Mouse (Mus musculus) stomach, embryonic 15.5 days (tissue): ENCODE results near the gene Znrf2. TPM values are rescaled to one million over a fixed set of nuclear protein-coding genes. Genes with fewer than 3 reads are reported as not detected.
"Not testable (repeated sequence)": the region's sequence is repeated elsewhere in the genome, so short reads cannot be mapped to it uniquely, and the experiment has no call there.

Experiments
- ATAC-seq: fragments of 200-750 bp; cut with Nextera tagmentation; 2 replicates; pipeline ENCODE4 v1.8.0; 2017; ENCODE audit warnings: low read depth, moderate number of reproducible peaks, moderate TSS enrichment; ENCODE audit not compliant: insufficient read depth, low FRiP score
- H3K27ac ChIP-seq: fragments of 300-500 bp; sonication (generic); 2 replicates; pipeline ENCODE4 v1.5.1; 2015; ENCODE audit warnings: mild to moderate bottlenecking, inconsistent platforms
- H3K27me3 ChIP-seq: fragments of 300-500 bp; sonication (generic); replicated peaks from 2 replicates; pipeline ENCODE4 v1.6.1; 2015; ENCODE audit warnings: inconsistent platforms
- H3K36me3 ChIP-seq: fragments of 300-500 bp; sonication (generic); 2 replicates; pipeline ENCODE4 v1.6.1; 2015; ENCODE audit warnings: inconsistent platforms
- H3K4me1 ChIP-seq: fragments of 300-500 bp; sonication (generic); 2 replicates; pipeline ENCODE4 v1.6.1; 2015; ENCODE audit warnings: inconsistent platforms
- H3K4me2 ChIP-seq: fragments of 300-500 bp; sonication (generic); 2 replicates; pipeline ENCODE4 v1.6.1; 2015; ENCODE audit warnings: mild to moderate bottlenecking, inconsistent platforms
- H3K4me3 ChIP-seq: fragments of 300-500 bp; sonication (generic); replicated peaks from 2 replicates; pipeline ENCODE4 v1.5.1; 2015; ENCODE audit warnings: inconsistent platforms
- H3K9ac ChIP-seq: fragments of 300-500 bp; sonication (generic); 2 replicates; pipeline ENCODE4 v1.6.1; 2015; ENCODE audit warnings: inconsistent platforms
- H3K9me3 ChIP-seq: fragments of 300-500 bp; sonication (generic); 2 replicates; pipeline ENCODE4 v1.6.1; 2016; ENCODE audit warnings: inconsistent platforms
- WGBS: fragments of 180-500 bp; shearing (Covaris S2); methylation state at CpG from one replicate; pipeline ENCODE4 v1.1.7; 2015; 5-methylcytosine and 5-hydroxymethylcytosine counted together
- polyA plus RNA-seq: library from polyadenylated mRNA; unstranded; fragments of >200 nt; fragmentation: Nextera tagmentation; extraction: Ambion mirVana; gene quantifications from 2 replicates; pipeline ENCODE4 v1.2.1, GENCODE M21; 2015

Gene Znrf2
- polyA plus RNA-seq, 1 experiment from 2014 or later = 5.3 TPM

DNA sequence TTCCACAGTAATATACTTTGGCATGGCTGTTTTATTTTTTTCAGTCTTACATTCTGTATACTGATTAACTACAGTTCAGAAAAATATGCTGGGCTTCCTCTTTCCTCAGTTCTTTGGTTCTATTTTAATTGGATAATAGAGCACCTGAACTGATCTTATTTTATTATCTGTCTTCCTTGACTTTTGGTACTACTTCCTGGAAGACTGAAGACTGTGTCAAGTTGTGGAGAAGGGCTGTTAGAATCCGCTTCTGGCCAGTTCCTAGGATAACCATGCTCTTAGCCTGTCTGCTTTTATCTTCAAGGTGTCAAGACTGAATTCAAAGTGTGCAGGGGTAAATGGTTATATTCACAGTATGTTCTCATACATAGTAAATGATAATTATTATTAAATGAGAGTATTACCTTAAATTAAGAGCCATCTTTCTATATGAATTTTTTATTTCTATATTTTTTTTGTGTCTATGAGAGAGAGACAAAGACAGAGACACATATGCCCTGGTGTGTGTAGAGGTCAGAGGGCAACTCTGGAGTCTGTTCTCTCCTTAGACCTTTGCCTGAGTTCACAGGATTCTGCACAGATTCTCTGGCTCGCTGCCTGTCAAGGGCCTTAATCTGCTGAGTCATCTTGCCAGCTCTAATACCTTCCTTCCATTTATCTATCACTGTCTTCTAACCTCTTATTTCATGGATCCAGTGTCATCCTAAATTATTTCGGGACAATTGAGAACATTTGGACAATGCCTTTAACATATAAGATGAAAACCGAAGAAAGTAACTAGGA lies 39.3 kb downstream of the Znrf2 start:
- H3K9ac ChIP-seq = no peak overlapping the region
- H3K36me3 ChIP-seq = no peaks in the 10 kb centered on the region
- ATAC-seq = no peak
- no peaks in the 10 kb centered on the region for H3K27me3 ChIP-seq
- H3K4me1 ChIP-seq = peaks cover 3% of the 10 kb centered on the region; the same call in 1 of the 2 replicates
- no peaks in the 10 kb centered on the region for H3K9me3 ChIP-seq
- H3K27ac ChIP-seq = no peak overlapping the region
- H3K4me3 ChIP-seq = no peak overlapping the region
- 64% methylated on average over 4 of the region's 4 CpGs for WGBS
- H3K4me2 ChIP-seq = no peak overlapping the region

DNA sequence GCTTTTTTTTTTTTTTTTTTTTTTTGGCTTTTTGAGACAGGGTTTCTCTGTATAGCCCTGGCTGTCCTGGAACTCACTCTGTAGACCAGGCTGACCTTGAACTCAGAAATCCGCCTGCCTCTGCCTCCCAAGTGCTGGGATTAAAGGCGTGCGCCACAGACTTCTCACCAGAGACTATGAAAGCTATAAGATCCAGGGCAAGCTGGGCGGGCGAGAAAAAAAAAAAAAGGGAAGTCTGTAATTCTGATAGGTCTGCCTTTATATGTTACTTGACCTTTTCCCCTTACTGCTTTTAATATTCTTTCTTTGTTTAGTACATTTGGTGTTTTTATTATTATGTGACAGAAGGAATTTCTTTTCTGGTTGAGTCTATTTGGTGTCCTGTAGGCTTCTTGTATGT lies 42.4 kb downstream of the Znrf2 start:
- not testable (repeated sequence) for H3K9ac ChIP-seq, H3K36me3 ChIP-seq, H3K9me3 ChIP-seq, H3K4me1 ChIP-seq, H3K4me3 ChIP-seq, H3K27ac ChIP-seq, H3K4me2 ChIP-seq, ATAC-seq, H3K27me3 ChIP-seq
- 89% methylated on average over 5 of the region's 5 CpGs for WGBS

DNA sequence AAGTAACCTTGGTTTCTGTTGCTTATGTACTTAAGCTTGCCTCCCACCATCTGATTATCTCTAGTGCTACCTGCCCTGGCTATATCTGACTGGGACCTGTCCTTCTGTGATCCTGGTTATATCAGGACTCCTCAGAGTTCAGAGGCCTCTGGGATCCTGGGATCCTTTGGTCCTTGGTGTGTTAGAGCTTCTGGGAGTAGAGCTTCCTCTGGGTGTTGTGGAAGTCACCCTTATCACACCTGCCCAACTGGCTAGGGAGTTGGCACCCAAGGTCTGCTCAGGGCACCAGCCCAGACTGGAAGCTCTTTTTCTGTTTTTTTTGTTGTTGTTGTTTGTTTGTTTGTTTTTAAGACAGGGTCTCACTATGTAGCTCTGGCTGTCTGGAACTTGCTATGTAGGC lies 43.5 kb downstream of the Znrf2 start:
- no peak overlapping the region for H3K4me2 ChIP-seq
- no peaks in the 10 kb centered on the region for H3K36me3 ChIP-seq
- H3K27ac ChIP-seq = no peak overlapping the region
- H3K4me3 ChIP-seq = no peak overlapping the region
- no peak for ATAC-seq
- no peak overlapping the region for H3K9ac ChIP-seq
- H3K9me3 ChIP-seq = no peaks in the 10 kb centered on the region
- H3K4me1 ChIP-seq = no peaks in the 10 kb centered on the region
- no peaks in the 10 kb centered on the region for H3K27me3 ChIP-seq

DNA sequence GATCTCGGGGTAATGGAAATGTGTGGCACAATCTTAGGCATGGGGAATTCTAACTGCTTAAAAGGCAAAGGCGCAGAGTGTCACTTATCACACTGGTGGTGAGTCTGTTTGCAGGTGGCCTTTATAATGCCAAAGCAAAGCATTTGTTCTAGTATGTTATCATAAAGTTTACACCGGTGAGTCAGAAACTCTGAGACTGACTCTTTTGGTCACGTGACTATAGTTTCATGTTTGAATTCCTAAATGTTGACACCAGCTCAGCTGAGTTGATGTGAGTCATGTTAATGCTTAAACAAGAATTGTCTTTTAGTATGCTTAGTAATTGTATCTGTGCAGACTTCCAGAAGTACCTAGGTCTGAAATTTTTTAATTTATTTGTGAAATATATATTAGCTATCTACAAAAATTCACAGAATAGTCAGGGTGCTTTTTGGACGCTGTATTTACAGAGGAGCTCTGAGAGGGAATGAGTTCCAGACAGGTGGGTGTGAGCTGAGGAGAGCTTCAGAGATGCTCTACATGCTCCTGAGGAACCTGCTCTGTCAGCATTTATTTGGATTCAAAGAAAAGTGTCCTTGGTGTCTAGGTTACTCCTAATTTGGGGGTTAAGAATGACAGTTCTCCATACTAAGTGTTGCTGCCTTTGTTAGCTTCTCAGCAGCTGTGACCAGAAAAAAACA lies 50.2 kb downstream of the Znrf2 start:
- no peaks in the 10 kb centered on the region for H3K27me3 ChIP-seq
- no peak overlapping the region for H3K4me3 ChIP-seq
- no peak overlapping the region for H3K9ac ChIP-seq
- H3K36me3 ChIP-seq = no peaks in the 10 kb centered on the region
- ATAC-seq = peak; percentile 65
- H3K9me3 ChIP-seq = no peaks in the 10 kb centered on the region
- peak overlapping the region; percentile 33 for H3K27ac ChIP-seq
- H3K4me2 ChIP-seq = no peak overlapping the region
- H3K4me1 ChIP-seq = no peaks in the 10 kb centered on the region
- WGBS = 57% methylated on average over 5 of the region's 5 CpGs

DNA sequence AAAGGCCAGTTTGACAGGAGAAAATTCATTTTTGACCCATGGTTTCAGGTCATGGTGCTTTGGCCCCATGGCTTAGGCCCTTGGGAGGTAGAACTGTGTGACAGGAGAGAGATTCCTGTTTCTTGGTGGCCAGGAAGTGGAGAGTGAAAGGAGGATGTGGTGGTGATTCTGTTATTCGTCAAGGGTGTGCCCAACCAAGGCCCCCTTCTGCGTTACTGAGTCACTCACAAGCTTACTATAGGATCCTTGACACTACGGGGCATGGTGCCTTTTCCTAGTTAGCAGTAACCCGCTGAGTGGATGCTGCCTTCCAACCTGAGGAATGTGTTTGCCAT lies 50.7 kb downstream of the Znrf2 start:
- Histone ChIP-seq H3K4me1 (no peaks in the 10 kb centered on the region), H3K4me2 (no peak overlapping the region), H3K27ac (no peak overlapping the region), H3K4me3 (no peak overlapping the region), H3K36me3 (no peaks in the 10 kb centered on the region), H3K9ac (no peak overlapping the region), H3K9me3 (no peaks in the 10 kb centered on the region), H3K27me3 (no peaks in the 10 kb centered on the region)
- ATAC-seq = no peak
- WGBS = 42% methylated on average over 4 of the region's 4 CpGs

DNA sequence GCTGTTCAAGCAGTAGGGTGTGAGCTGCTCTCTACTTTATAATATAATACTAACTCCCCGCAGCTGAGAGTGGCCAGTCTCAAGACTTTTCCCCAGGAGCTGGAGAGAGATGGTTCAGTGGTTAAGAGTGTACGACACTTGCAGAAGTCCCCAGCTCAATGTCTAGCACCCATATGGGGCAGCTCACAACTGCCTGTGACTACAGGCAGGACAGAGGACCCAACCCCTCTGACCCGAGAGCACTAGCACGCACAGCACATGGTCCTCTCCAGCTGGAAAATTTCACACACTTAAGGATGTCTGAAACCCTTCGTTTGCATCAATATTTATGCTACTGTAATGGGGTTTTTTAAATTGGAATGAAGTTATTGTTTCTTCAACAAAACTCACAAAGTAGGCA lies 56.3 kb downstream of the Znrf2 start:
- Histone ChIP-seq H3K9ac (no peak overlapping the region), H3K4me1 (peaks cover 8% of the 10 kb centered on the region; the same call in 1 of the 2 replicates), H3K4me3 (no peak overlapping the region), H3K27me3 (no peaks in the 10 kb centered on the region), H3K27ac (no peak overlapping the region), H3K4me2 (no peak overlapping the region), H3K9me3 (no peaks in the 10 kb centered on the region), H3K36me3 (no peaks in the 10 kb centered on the region)
- 51% methylated on average over 5 of the region's 5 CpGs for WGBS
- ATAC-seq = peak; percentile 47; the same call in 1 of the 2 replicates

DNA sequence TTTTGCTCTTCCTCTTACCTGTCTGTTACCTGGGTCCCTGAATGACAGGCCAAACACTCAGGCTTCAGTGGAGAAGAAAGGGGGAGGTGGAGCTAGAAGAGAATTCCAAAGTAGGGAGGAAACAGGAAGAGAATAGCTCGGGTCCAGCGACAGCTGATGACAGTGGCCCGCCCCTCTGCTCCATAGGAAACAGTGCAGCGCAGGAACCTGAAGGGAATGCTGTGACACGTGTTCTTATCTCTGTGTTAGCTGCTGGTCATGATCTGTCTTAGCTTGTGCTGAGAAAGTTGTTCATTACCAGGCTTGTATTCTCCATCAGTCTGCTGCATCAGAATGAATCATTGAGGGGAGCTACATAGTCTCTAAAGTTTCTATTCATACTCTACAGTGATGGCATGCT lies 60.1 kb downstream of the Znrf2 start:
- Histone ChIP-seq H3K4me2 (no peak overlapping the region), H3K27me3 (no peaks in the 10 kb centered on the region), H3K4me1 (peaks cover 8% of the 10 kb centered on the region; the same call in 1 of the 2 replicates), H3K9me3 (no peaks in the 10 kb centered on the region), H3K9ac (no peak overlapping the region), H3K36me3 (no peaks in the 10 kb centered on the region), H3K27ac (no peak overlapping the region), H3K4me3 (no peak overlapping the region)
- WGBS = 32% methylated on average over 5 of the region's 5 CpGs
- no peak for ATAC-seq

DNA sequence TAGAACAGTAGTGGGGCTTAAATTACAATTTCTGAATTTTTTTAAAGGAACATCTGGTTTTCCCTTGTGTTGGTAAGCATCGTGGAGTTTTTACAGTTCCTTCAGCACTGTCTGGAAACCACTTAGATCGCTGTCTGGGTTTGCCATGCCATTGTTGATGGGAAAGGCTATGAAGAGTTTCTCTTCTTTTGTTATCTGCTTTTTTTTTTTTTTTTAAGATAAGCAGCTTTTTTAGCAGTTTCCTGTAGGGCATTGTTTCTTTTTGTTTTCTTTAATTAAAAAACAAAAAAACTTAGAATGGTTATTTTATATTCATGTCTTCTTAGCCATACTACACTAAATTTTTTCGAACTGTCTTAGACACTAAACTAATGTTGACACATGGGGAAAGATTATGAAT lies 60.9 kb downstream of the Znrf2 start:
- 82% methylated on average over 3 of the region's 3 CpGs for WGBS
- Histone ChIP-seq H3K4me3 (no peak overlapping the region), H3K9me3 (no peaks in the 10 kb centered on the region), H3K4me1 (peaks cover 8% of the 10 kb centered on the region; the same call in 1 of the 2 replicates), H3K36me3 (no peaks in the 10 kb centered on the region), H3K9ac (no peak overlapping the region), H3K27ac (no peak overlapping the region), H3K4me2 (no peak overlapping the region), H3K27me3 (no peaks in the 10 kb centered on the region)
- ATAC-seq = no peak

DNA sequence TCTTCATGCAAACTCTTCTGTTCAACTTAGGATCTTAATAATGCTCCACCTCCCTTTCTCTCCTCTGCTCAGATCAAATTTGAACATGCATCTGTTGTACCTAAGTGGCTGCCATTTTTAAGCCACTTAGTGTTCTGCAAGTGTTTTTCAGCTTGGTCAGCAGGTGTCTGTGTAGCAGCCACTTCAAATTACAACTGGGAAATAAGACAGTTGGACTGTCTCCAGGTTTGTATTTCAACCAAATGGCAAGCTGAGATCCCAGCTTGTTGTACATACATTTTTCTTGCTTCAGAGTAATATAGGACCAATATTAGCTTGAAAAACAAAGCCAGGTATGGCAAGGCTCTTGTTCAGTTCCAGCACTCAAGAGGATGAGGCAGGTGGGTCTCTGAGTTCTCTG lies 61.8 kb downstream of the Znrf2 start:
- Histone ChIP-seq H3K4me3 (no peak overlapping the region), H3K4me2 (no peak overlapping the region), H3K27me3 (no peaks in the 10 kb centered on the region), H3K4me1 (peaks cover 4% of the 10 kb centered on the region; the same call in 1 of the 2 replicates), H3K27ac (no peak overlapping the region), H3K36me3 (no peaks in the 10 kb centered on the region), H3K9ac (no peak overlapping the region), H3K9me3 (no peaks in the 10 kb centered on the region)
- no peak for ATAC-seq

DNA sequence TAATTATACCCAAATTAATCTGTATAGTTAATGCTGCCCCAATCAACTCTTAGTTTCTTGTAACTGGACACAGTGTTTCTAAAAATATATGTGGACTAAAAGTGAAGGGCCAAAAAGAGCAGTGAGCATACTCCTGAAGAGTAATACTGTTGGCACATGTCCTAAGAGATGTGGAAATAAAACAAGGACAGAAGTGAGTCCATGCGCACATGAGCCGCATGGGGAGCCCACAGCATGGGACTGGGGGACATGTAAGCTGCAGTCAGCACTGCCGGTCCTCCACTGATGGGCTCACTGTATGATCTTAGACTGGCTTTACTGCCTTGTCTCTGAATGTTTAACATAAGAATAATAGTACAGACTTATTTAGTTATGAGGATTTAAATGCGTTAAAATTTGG lies 63.4 kb downstream of the Znrf2 start:
- WGBS = 86% methylated on average over 4 of the region's 4 CpGs
- Histone ChIP-seq H3K27ac (no peak overlapping the region), H3K9ac (no peak overlapping the region), H3K4me2 (no peak overlapping the region), H3K9me3 (no peaks in the 10 kb centered on the region), H3K4me3 (no peak overlapping the region), H3K36me3 (no peaks in the 10 kb centered on the region), H3K27me3 (no peaks in the 10 kb centered on the region), H3K4me1 (peaks cover 4% of the 10 kb centered on the region; the same call in 1 of the 2 replicates)
- ATAC-seq = no peak

DNA sequence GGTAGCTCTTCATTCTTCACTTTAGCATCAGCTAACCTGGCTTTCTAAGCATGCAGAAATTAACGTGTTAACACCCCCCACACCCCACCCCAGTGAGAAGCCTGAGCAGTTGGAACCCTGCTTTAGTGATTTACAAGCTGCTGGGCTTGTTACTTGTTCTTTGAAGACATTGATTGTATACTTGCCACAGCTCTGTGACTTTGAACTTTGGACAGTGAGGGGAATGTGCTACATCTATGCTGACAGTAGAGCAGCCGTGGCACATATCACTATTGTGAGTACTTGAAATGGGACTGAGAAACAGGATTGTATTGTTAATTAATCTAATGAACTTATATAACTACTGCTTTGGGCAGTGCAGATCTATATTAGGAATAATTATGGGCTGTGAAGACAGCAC lies 66.7 kb downstream of the Znrf2 start:
- no peaks in the 10 kb centered on the region for H3K9me3 ChIP-seq
- H3K9ac ChIP-seq = no peak overlapping the region
- H3K36me3 ChIP-seq = no peaks in the 10 kb centered on the region
- H3K27ac ChIP-seq = no peak overlapping the region
- no peak overlapping the region for H3K4me2 ChIP-seq
- 70% methylated on average over 2 of the region's 2 CpGs for WGBS
- ATAC-seq = no peak
- H3K4me1 ChIP-seq = no peaks in the 10 kb centered on the region
- H3K27me3 ChIP-seq = no peaks in the 10 kb centered on the region
- no peak overlapping the region for H3K4me3 ChIP-seq

DNA sequence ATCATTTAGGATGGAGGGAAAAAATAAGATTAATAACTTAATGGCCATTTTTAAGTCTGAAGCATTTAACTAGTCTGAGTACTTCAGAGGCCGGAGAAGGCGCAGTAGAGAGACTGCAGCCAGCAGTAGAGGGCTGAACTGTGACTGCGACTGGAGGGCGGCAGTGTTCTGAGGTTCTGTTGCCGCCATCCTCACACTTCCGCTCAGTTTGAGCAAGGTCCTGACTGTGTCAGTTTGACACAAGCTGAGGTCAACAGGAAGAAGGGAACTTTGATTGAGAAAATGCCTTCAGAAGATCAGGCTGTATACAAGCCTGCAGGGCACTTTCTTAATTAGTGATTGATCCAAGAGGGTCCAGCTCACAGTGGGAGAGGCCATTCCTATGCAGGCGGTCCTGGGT lies 69.5 kb downstream of the Znrf2 start:
- no peak overlapping the region for H3K4me3 ChIP-seq
- 75% methylated on average over 7 of the region's 7 CpGs for WGBS
- H3K27ac ChIP-seq = no peak overlapping the region
- ATAC-seq = no peak
- no peaks in the 10 kb centered on the region for H3K36me3 ChIP-seq
- H3K4me1 ChIP-seq = no peaks in the 10 kb centered on the region
- H3K4me2 ChIP-seq = no peak overlapping the region
- H3K9ac ChIP-seq = no peak overlapping the region
- H3K9me3 ChIP-seq = no peaks in the 10 kb centered on the region
- H3K27me3 ChIP-seq = no peaks in the 10 kb centered on the region
